Mouse (Mus musculus) liver, embryonic 11.5 days (tissue): ENCODE measurements around the gene Map2k4. TPM values are rescaled to one million over a fixed set of nuclear protein-coding genes. Genes with fewer than 3 reads are reported as not detected.

Experiments used
- ATAC-seq: fragments of 200-750 bp; cut with Nextera tagmentation; replicated peaks from 2 replicates; pipeline ENCODE4 v1.8.0; 2017; ENCODE audit warnings: moderate number of reproducible peaks, mild to moderate bottlenecking, moderate TSS enrichment, moderate library complexity; ENCODE audit not compliant: low FRiP score
- DNase-seq: peaks from one replicate; pipeline ENCODE4 v3.0.0-alpha.2; 2017; ENCODE audit warnings: low spot score
- H3K27ac ChIP-seq: fragments of 300-500 bp; sonication (generic); 2 replicates; pipeline ENCODE4 v1.5.1; 2014; ENCODE audit warnings: mild to moderate bottlenecking, low read depth, low read length, control low read depth
- H3K27me3 ChIP-seq: fragments of 300-500 bp; sonication (generic); replicated peaks from 2 replicates; pipeline ENCODE4 v1.6.1; 2014; ENCODE audit warnings: low read length, mixed read lengths; ENCODE audit not compliant: control insufficient read depth, insufficient read depth
- H3K36me3 ChIP-seq: fragments of 300-500 bp; sonication (generic); 2 replicates; pipeline ENCODE4 v1.6.1; 2014; ENCODE audit warnings: mild to moderate bottlenecking, low read length, moderate library complexity, mixed read lengths; ENCODE audit not compliant: control insufficient read depth, insufficient read depth
- H3K4me1 ChIP-seq: fragments of 300-500 bp; sonication (generic); replicated peaks from 2 replicates; pipeline ENCODE4 v1.6.1; 2014; ENCODE audit warnings: low read length, mixed read lengths; ENCODE audit not compliant: control insufficient read depth, insufficient read depth
- H3K4me2 ChIP-seq: fragments of 300-500 bp; sonication (generic); 2 replicates; pipeline ENCODE4 v1.6.1; 2014; ENCODE audit warnings: mild to moderate bottlenecking, control low read depth, moderate library complexity
- H3K4me3 ChIP-seq: fragments of 300-500 bp; sonication (generic); 2 replicates; pipeline ENCODE4 v1.5.1; 2014; ENCODE audit warnings: low read depth, low read length, control low read depth
- H3K9ac ChIP-seq: fragments of 300-500 bp; sonication (generic); 2 replicates; pipeline ENCODE4 v1.6.1; 2014; ENCODE audit warnings: low read depth, low read length, control low read depth
- H3K9me3 ChIP-seq: fragments of 300-500 bp; sonication (generic); 2 replicates; pipeline ENCODE4 v1.6.1; 2016; ENCODE audit warnings: low read length, inconsistent platforms, mixed read lengths; ENCODE audit not compliant: control insufficient read depth
- WGBS: fragments of 180-500 bp; shearing (Covaris S2); extraction: QIAGEN DNeasy Blood & Tissue Kit; methylation state at CpG from one replicate; pipeline ENCODE4 v1.1.7; 2014; 5-methylcytosine and 5-hydroxymethylcytosine counted together
- polyA plus RNA-seq: library from polyadenylated mRNA; unstranded; fragments of >200 nt; fragmentation: Nextera tagmentation; extraction: Ambion mirVana; gene quantifications from 2 replicates; pipeline ENCODE4 v1.2.1, GENCODE M21; 2014

Gene Map2k4
- polyA plus RNA-seq, 1 experiment from 2014 or later = 63.7 TPM

GRCm38 (mm10) chr11:65661790-65662522 is 126.1 kb downstream of the Map2k4 start:
- H3K36me3 ChIP-seq = no peaks in the 10 kb centered on the region
- no peaks in the 10 kb centered on the region for H3K27me3 ChIP-seq
- no peak for DNase-seq
- no peak for ATAC-seq
- 68% methylated on average over 8 of the region's 8 CpGs for WGBS
- no peak overlapping the region for H3K4me3 ChIP-seq
- H3K4me1 ChIP-seq = no peaks in the 10 kb centered on the region
- H3K4me2 ChIP-seq = no peak overlapping the region
- no peaks in the 10 kb centered on the region for H3K9me3 ChIP-seq
- H3K9ac ChIP-seq = no peak overlapping the region
- H3K27ac ChIP-seq = no peak overlapping the region

DNA sequence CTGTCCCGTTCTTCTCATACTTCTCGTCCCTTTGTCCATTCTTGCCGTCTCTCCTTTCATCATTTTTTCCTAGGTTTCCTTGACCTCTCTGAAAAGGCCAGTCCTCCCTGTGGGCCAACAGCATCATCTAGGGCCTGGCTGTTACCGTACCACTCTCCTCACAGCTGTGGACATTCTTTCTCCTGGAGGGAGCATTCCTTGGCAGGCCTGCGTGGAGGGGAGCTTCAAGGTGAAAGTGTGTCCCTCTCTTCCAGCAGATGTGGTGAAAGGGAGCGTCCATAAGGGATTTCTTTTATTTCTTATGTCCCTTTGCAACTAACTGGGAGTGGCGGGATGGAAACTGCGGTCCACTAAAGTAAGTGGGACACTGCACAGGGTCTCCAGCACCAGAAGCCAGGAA is 134.2 kb downstream of the Map2k4 start:
- no peak overlapping the region for H3K9ac ChIP-seq
- no peak overlapping the region for H3K4me3 ChIP-seq
- WGBS = 84% methylated on average over 8 of the region's 8 CpGs
- H3K4me2 ChIP-seq = no peak overlapping the region
- DNase-seq (no peak), ATAC-seq (no peak)
- peaks cover 25% of the 10 kb centered on the region for H3K4me1 ChIP-seq
- no peaks in the 10 kb centered on the region for H3K36me3 ChIP-seq
- no peaks in the 10 kb centered on the region for H3K9me3 ChIP-seq
- H3K27ac ChIP-seq = no peak overlapping the region
- H3K27me3 ChIP-seq = no peaks in the 10 kb centered on the region

GRCm38 (mm10) chr11:65651426-65651825 is 136.7 kb downstream of the Map2k4 start:
- DNase-seq (no peak), ATAC-seq (no peak)
- Histone ChIP-seq H3K4me3 (no peak overlapping the region), H3K4me1 (peaks cover 28% of the 10 kb centered on the region), H3K27me3 (no peaks in the 10 kb centered on the region), H3K4me2 (no peak overlapping the region), H3K27ac (peak overlapping the region; percentile 92; the same call in 1 of the 2 replicates), H3K36me3 (no peaks in the 10 kb centered on the region), H3K9ac (no peak overlapping the region), H3K9me3 (no peaks in the 10 kb centered on the region)
- WGBS = 61% methylated on average over 7 of the region's 7 CpGs

DNA sequence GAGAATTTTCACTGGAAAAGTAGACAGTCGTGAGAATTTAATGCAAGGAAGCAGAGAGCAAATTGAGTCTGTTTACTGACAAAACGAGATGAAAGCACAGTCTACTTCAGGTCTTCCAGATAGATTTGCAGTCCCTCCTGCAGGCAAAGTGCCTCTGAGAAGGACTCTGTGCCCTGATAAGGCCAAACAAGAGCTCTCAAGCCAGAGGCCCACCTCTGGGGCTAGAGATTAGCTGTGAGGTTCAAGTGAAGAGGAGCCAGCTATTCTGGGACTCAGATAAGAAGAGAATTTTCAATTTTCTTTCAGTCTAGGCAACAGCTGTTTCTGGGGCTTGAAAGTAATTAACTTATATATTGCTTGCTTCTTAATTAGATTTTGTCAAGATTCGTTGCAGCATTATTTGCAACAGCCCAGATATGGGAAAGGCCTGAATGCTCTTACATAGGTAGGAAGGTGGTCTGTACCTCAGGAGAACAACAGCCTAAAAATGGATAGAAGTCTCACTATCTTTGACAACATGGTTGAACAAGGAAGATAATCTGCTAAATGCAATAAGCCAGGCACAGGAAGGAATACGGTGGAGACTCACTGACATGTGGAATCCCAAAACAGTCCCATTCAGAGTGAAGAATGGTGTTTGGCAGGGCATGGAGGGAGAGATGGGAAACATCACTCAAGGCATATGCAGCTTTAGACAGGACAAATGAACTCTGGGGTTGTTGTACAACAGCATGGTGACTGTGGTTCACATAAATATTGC is 138.0 kb downstream of the Map2k4 start:
- Histone ChIP-seq H3K36me3 (no peaks in the 10 kb centered on the region), H3K9me3 (no peaks in the 10 kb centered on the region), H3K9ac (no peak overlapping the region), H3K4me1 (peaks cover 28% of the 10 kb centered on the region), H3K27me3 (no peaks in the 10 kb centered on the region), H3K4me2 (peak overlapping the region; percentile 58), H3K27ac (peak overlapping the region; percentile 92), H3K4me3 (no peak overlapping the region)
- ATAC-seq (peak; percentile 99), DNase-seq (peak; percentile 45)
- 23% methylated on average over 4 of the region's 4 CpGs for WGBS

DNA sequence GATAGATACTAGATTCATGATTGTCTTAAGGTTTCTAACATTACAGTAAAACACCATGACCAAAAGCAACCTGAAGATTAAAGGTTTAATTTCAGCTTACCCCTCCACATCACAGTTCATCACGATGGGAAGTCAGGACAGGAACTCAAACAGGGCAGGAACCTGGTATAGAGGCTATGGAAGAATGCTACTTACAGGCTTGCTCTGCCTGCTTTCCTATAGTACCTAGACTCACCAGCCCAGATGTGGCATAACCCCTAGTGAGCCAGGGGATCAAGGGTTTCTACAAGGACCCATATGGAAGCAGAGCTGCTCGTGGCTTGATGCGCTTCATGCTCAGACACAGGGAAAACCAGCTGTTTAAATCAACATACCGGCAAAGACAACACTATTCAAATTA is 138.6 kb downstream of the Map2k4 start:
- peak overlapping the region; percentile 58 for H3K4me2 ChIP-seq
- H3K9ac ChIP-seq = 0 out of 2 replicates have a peak overlapping the region, but pooled peaks have one; percentile 21
- H3K4me3 ChIP-seq = no peak overlapping the region
- no peaks in the 10 kb centered on the region for H3K36me3 ChIP-seq
- H3K27me3 ChIP-seq = no peaks in the 10 kb centered on the region
- peak; percentile 44 for ATAC-seq
- peak overlapping the region; percentile 92 for H3K27ac ChIP-seq
- WGBS = 49% methylated on average over 4 of the region's 4 CpGs
- peaks cover 30% of the 10 kb centered on the region for H3K4me1 ChIP-seq
- DNase-seq = no peak
- no peaks in the 10 kb centered on the region for H3K9me3 ChIP-seq

- ATAC-seq (no peak), DNase-seq (no peak)
- H3K36me3 ChIP-seq = no peaks in the 10 kb centered on the region
- H3K4me2 ChIP-seq = no peak overlapping the region
- H3K9me3 ChIP-seq = no peaks in the 10 kb centered on the region
- H3K9ac ChIP-seq = no peak overlapping the region
- H3K4me3 ChIP-seq = no peak overlapping the region
- no peaks in the 10 kb centered on the region for H3K27me3 ChIP-seq
- 81% methylated on average over 5 of the region's 5 CpGs for WGBS
- peaks cover 23% of the 10 kb centered on the region for H3K4me1 ChIP-seq
- no peak overlapping the region for H3K27ac ChIP-seq
These were observed 141.8 kb downstream of the Map2k4 start for GRCm38 (mm10) chr11:65646314-65646713.

DNA sequence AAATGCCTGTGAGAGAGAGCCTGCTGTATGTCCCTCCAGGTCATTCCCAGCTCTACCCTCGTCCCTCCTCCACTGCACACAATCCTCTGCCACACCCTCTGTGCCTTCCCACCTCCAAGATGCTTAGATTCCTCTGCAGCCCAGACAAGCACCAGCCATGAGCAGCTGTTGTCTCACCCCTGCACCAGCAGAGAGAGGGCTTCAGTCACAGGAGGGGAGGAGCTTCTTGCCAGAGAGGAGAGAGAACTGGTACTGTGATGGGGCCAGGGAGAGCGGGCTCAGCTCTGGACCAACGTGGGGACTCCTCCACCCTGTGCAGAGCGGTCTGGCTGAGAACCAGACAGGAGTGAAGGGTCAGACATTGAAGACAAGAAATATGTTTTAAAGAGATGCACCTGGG is 143.6 kb downstream of the Map2k4 start:
- Histone ChIP-seq H3K4me3 (no peak overlapping the region), H3K36me3 (no peaks in the 10 kb centered on the region), H3K9me3 (no peaks in the 10 kb centered on the region), H3K27me3 (no peaks in the 10 kb centered on the region), H3K27ac (no peak overlapping the region), H3K4me2 (no peak overlapping the region), H3K9ac (no peak overlapping the region), H3K4me1 (peaks cover 9% of the 10 kb centered on the region)
- WGBS = 56% methylated on average over 4 of the region's 4 CpGs
- DNase-seq (no peak), ATAC-seq (peak; percentile 53)

DNA sequence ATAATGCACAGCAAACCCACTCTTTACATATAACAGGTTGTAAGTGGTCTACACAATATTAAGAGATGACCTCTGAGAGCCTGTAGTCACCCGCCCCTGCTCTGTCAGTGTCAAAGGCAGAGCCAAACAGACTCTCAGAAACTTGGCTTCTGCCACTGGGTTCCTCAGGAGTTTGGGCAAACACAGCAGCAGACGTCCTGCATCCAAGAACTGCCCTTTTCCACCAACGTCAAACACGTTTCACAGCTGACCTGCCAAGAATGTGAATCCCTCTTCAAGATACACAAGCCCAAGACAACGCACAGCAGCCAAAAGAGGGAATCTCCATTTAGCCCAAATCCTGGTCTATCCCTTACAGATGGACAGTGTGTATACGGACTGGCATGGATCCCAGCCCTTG is 147.8 kb downstream of the Map2k4 start:
- 71% methylated on average over 6 of the region's 6 CpGs for WGBS
- Histone ChIP-seq H3K4me1 (peaks cover 4% of the 10 kb centered on the region; the same call in 1 of the 2 replicates), H3K27ac (no peak overlapping the region), H3K9me3 (no peaks in the 10 kb centered on the region), H3K4me3 (no peak overlapping the region), H3K4me2 (no peak overlapping the region), H3K36me3 (no peaks in the 10 kb centered on the region), H3K9ac (no peak overlapping the region), H3K27me3 (no peaks in the 10 kb centered on the region)
- no peak for ATAC-seq
- DNase-seq = no peak
